Mouse (Mus musculus): ENCODE results near the gene Gldc.

DNA sequence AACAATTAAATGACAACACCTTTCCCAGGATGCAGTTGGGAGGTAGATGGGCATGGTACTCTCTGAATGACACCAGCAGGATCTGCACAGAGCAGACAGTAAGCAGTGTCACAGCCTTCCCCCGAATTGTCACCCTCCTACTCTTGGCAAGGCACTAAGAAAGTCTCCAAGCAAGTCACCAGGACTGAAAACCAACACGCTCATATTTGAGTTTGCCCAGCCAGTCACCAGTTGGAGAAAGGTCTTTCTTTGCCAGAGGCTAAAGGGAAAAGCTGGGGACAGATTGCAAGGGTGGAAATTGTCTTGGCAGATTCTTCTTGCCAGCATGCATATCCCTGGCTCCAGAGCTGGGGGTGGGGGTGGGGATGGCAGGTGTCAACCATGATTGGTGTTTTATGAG, 11.0 kb downstream of the Gldc start:
- TF ChIP-seq CTCF (conservative IDR thresholded peaks at IDR 0.05; ENCODE audit: insufficient read depth, insufficient read length, low read depth, low read length) (no peak), POLR2A (IDR thresholded peaks at IDR 0.05; ENCODE audit: low read depth, low read length) (no peak)
